Mouse (Mus musculus) spleen, postnatal 10 days (tissue): Measurements from ENCODE around the gene Agbl2.
"Not testable (repeated sequence)": the region's sequence is repeated elsewhere in the genome, so short reads cannot be mapped to it uniquely, and the experiment has no call there.

Experiments used
- DNase-seq, 2 experiments: peaks; one replicate each; pipeline ENCODE4 v3.0.0; 2021 to 2022; ENCODE audit warnings: low spot score in 2 of 2

Gene Agbl2

DNA sequence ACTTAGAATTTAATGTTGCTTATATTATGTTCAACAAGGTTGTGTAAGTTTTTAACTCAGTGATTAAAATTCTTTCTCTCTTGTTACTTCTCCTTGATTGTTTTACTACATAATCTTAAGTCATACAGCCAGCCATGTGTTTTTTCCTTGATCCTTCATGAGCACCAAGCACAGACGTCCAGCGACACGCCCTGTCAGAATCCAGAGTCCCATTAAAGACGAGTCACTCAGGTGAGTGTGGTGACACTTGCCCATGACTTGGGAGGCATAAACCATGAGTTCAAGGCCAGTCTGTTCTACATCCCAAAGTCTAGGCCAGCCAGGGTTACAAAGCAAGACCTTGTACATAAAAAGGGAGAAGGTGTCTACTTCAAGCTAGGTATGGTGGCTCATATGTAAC, 33.6 kb downstream of the Agbl2 start:
- no peak for DNase-seq

DNA sequence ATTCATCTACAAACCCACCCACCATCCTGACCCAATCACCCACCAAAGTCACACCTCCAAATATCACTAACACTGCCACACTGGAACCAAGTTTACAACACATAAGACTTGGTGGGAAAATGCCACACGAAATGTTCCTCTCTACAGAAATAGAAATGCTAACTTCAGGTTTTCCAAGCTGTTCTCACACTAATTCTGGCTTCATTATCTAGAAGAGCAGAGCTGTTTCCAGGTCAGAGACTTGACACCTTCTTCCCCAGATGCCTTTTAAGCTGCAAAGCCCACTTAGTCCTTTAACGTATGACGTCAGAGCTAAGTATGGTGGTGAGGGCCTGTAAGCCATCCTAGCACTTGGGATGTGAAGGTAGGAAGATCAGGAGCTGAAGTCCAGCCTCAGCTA, 36.2 kb downstream of the Agbl2 start:
- DNase-seq, result no peak

DNA sequence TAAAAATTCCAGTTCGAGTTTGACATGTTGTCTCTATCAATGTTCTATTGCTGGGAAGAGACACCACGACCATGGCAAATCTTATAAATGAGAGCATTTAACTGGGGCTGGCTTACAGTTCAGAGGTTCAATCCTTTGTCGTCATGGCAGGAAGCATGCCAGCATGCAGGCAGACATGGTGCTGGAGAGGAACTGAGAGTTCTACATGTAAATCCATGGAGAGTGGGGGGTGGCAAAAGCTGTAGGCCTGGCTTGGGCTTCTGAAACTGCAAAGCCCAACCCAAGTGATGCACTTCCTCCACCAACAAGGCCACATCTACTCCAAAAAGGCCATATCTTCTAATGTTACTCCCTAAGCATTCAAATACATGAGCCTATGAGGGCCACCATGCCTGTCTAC, 38.4 kb downstream of the Agbl2 start:
- no peak for DNase-seq

DNA sequence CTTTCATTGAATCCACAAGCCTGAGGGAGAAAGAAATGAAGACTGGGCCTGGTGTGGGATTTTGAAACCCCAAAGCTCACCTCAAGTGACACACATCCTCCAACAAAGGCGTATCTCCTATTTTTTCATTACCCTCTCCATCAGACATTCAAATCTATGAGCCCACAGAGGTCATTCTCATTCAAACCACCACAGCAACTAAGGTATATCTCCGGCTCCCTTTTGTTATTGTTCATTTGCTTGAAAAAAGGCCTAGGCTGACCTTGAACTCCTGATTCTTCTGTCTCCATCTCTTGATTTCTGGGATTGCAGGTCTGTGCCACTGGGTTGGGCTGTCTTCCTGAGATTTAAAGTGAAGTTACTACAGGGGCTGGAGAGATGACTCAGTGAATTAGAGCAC, 40.5 kb downstream of the Agbl2 start:
- no peak for DNase-seq

DNA sequence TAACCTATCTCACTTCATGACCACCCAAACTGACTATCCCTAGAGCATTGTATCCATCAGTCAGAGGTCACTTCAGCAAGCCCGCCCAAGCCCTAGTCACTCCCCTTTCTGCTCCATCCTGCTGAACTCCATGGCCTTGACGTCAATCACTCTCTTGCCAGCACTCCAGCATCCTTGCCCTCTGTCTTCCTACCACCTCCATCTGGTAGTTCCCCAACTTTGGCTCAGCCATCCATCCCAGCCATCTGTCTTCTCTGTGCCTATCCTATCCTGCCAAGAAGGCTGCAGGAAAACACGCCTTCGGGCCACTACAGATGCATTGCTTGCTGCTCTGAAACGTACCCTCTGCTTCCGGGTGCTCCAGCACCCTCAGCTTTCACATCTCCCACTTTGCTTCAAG, 41.3 kb downstream of the Agbl2 start:
- DNase-seq, result no peak

DNA sequence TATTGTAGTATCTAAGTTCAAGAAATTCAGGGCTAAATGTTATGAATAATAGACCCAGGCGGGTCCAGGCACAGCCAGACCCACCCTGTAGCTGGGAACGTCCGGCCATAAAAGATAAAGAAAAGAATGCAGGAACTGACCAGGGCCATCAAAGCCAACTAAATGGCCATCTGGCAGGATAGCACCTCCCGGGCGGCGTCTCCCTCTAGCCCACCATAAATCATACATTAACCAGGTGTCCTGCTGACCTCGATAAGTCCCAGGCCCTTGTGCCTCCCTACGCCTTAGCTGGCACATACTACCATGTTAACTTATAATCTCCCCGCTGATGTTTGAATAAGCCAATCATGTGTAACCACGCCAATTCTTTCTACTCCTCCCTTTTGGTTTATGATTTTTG, 42.0 kb downstream of the Agbl2 start:
- not testable (repeated sequence) for DNase-seq

DNA sequence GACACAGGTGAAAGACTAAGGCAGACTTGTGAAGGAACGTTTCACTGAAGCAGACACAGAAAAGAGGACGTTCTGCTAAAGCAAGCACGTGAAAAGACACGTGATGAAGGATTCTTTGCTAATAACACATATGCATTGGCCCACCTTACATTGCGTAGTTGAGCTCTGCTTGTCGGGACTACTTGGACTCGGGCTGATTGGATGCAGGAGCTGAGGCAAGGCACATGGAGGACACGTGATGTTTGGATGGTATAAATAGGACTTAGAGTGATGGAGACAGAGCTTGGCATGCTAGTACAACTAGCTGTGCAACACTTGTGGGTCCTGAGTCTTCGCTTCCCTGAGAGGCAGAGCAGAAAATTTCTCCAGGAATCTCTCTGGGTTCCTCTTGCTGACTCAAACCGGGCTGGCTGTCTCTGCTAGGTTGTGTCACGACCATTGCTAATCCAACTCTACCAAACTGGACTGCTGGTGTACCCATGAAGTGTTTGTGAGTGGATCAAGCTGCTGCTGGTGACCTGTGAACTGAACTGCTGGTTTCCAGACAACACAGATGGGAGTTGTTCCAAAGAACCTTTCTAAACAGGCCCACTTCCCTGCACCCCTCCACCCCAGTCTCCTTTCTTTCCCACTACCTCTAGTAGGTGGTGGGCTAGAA, 43.1 kb downstream of the Agbl2 start:
- DNase-seq, result no peak

DNA sequence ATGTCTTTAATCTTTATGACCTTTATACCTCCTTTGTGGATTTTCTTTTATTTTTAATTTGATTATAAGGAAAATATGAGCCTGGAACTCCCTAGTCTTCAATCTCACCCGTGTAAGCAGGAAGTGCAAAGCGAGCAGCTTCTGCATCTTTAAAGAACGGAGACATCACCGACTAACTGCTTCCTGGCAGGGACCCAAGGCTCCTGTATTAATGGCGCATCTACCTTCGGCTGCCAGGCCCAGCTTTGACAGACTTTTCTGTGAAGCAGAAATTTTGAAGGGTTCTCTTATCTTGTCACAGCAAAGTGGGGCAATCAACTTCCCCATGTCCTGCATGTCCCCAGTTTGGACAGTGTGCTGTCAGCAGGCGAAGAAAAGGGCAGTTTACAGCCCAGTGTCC, 46.2 kb downstream of the Agbl2 start:
- DNase-seq, result peak; percentile 6 to 43

DNA sequence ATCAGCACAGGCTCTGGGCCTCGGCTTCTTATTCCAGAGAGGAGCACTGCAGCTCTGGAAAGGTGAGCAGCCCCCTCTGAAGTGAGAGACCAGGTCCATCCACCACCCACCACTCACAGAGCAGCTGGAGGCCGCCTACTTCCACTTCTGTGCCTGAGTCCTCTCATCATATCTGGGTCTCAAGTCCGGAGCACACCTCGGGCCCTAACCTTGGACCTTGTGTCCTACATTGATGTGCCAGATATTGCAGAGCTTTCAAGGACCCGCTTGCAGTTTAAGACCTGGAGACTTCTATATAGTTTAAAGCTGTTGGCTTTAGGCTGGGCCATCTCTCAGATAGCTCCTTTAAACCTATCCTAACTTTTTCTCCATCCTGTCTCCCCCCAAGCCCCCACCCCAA, 51.0 kb downstream of the Agbl2 start:
- no peak for DNase-seq

DNA sequence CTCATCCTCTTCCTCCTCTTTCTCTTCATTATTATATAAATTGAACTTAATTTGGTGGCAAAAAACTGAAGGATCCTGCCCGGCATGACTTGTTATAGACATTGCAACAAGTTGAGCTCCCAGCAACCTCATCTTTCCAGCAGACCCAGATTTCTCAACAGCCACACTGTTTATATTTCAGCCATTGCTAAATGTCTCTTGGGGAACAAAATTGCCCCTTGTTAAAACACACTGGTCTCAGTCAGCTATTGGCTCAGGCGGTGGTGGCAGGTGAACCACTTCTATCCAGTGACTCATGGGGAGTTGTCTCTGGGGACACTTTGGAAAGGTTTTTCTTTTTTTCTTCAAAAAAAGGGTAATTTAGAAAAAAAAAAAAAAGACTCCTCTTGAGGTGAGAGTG, 56.1 kb downstream of the Agbl2 start:
- no peak for DNase-seq

DNA sequence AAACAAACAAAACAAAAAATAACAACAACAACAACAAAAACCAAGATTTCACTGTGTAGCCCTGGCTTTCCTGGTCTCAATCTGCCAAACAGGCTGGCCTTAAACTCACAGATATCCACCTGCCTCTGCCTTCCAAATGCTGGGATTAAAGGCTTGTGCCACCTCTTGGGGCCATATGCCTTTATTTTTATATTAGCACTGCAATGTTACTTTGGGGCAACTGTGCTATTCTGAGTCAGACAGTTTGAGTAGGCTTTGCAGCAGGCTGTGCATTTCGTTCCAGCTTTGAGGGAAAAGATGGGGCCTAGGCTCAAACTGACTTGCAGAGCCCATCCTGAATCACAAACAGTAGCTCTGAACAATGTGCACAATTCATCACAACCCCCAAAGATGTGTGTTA, 61.1 kb downstream of the Agbl2 start:
- no peak for DNase-seq

DNA sequence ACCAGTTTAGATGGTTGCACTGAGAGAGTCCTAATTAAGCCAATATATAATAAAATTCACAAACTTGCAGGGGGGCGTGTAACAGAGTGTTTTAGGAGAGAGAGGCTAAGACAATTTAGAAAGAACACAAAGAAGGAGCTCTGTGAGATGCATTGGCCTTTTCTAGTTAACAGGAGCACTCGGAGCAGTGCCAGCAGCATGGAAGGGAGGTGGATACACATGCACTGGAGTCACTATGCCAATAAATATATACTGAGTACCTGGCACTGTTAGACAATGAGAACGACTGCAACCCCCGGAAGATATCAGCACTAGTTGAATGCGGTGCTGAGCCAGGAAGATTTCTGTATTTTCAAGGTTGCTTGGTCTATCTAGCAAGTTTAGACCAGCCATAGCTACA, 61.7 kb downstream of the Agbl2 start:
- no peak for DNase-seq

DNA sequence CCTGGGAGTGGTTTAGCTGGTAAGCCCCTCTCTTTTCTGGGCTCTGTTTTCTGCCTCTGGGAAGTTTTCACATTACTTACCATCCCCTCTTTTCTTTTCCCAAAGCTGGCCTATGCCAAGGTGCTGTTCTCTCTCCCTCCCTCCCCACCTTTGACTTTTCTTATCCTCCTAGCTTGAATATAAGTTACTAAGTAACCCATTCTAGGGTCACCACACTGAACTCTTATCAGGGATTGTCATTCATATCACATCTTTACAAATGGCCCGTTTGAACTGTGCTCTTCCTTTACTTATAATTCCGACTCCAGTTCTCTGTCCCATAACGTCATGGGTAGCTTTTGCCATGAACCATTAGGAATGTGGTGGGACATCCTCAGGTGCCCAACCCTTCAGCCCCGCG, 62.7 kb downstream of the Agbl2 start:
- DNase-seq, result no peak

DNA sequence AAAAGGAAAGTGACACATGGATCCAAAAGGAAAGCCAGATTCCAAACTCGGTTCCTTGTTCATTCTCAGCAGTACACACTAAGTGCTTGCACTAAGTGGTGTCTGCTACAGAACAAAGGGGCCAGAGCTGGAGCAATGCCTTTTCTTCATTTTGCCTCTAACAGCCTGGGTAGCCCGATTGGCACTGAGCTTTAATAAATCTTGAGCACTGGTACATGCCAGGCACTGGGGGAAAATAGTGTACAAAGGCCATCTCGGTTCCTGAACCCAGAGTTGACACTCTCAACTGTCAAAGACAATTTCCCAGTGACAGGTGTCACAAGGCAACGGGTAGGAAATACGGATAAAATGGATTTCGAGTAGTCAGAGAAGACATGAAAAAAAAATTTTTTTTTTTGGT, 63.6 kb downstream of the Agbl2 start:
- DNase-seq, result peak in 1 of 2 experiments; percentile 17

DNA sequence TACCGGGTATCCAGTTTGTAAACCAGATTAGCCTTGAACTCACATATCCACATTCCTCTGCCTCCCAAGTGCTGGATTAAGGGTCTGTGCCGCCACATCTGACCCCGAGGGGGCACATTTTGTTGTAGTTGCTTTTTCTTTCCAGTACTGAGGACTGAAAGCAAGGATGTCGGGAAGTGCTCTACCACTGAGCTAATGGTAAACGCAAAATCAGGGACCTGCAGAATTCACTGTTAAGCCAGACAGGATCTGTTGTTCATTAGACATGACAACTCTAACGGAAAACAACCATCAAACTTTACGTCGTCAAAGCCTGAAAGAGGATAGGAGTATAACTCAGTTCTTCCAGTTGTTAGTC, 64.0 kb downstream of the Agbl2 start:
- no peak for DNase-seq

DNA sequence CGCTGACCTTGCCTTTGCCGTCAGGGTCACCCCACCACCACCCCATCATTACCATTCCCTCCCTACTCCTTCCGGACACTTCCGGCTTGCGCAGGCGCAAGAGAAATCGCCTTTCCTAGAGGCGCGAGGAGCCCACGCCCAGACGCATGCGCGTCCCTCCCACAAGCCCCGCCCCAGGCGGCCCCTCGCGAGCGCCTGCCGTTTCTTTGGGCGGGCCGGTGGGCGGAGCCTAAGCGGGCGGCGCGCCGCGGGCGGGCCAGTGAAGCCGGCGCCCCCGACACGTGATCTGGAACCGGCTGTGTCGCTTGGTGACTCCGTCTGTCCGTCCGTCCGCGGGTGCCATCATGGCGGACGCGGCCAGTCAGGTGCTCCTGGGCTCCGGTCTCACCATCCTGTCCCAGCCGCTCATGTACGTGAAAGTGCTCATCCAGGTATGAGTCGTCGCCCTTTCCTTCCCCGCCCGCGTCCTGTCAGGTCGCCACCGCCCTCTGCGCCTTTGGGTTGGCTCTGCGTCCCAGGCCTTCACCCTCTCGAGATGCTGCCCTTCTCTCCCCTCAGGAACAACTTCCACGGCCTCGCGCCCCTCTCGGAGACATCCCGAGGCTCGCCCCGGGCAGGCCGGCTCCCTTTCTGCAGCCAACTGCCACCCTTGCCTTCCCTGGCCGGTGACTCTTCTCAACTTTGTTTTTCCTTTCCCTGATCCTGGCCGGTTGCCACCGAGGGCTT, 64.6 kb downstream of the Agbl2 start, which contains the start of gene Mtch2:
TSS of gene Mtch2 (plus strand) at position 201 of the 726 bp plus-strand sequence.
- peak; percentile 98 to 99 for DNase-seq

DNA sequence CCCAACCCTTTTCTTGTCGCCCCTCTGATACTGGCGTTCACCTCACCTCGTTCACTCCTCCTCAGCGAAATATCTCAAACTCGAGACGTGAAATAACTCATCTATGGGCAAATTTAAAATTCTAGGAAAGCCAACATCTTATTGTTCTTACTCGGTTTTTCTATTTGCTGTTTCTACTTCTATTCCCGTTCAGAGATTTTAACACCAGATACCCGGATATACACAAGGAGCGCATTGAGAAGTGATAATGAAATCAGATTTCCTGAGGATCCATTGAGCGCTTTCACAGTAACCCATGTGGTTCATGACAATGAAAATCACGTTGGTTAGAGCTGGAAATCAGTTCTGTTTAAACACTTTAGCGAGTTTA, 65.1 kb downstream of the Agbl2 start:
- DNase-seq, result no peak

DNA sequence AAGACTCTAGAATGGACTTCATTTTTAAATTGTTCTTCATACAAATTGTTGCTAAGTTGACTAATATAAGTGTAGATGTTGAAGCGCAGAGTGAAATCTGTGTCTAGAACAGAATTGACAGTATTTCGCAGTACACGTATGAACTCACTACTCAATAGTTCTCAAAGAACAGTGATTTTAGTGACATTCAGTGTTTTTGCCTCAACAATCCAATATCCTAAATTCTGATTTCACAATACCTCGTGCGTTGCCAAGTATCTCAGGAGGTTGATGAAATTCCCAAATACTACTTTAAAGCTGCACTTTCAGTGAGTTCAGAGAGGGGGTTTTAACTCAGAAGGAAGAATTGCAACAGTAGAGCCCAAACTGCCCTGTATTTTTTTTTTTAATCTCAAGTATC, 65.8 kb downstream of the Agbl2 start:
- no peak for DNase-seq

DNA sequence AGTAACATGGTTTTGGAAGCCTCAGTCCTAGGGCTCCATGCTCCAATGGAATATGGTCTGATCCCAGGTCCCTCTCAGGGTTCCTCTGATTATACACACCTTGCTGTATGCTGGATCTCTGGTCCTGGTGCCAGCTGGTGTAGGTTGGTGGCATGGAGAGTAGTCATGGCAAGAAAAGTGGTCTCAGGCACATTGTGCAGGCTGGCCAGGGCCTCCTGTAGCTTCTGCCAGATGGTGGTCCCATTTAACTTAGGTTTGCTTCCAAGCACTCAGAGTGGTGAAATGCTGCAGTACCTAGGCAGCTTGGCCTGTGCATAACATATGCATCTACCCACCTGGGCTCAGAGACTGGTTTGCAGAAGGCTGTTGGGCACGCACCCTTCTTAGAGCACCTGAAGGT, 67.9 kb downstream of the Agbl2 start:
- no peak for DNase-seq

DNA sequence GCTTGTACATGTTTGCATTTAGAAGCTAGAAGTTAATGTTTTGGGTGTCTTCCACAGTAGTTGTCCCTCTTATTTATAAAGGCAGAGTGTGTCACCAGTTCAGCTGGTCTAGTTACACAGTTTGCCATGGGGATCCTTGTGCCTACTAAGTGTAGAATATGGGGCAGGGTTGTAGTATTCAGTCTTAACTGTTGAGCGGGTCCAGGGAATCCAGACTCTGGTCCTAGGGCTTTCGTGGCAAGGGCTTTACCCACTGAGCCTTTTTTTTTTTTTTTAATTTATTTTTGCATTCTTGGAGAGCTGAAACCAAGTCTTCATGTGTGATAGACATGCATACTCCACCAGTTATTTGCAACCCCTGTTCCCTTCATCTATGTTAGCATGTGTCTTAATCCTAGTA, 79.0 kb downstream of the Agbl2 start:
- DNase-seq, result no peak

DNA sequence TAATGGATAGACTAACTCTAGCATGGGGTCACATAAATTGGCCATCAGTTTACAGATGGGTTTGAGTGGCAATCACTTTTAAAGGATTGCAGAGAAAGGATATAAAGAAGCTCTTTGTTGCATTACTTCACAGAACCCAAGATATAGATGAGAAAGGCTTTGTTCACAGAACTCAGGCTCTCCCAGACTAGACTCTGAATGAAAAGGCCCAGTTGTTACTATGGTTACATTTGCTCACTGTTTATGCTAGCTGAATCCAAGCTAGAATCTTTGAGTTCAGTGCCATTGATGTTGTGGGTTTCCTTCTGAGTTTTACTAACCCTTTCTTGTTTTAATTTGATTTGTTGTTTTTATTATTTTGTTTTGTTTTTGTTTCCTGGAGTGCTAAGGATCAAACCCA, 81.7 kb downstream of the Agbl2 start:
- DNase-seq, result no peak

DNA sequence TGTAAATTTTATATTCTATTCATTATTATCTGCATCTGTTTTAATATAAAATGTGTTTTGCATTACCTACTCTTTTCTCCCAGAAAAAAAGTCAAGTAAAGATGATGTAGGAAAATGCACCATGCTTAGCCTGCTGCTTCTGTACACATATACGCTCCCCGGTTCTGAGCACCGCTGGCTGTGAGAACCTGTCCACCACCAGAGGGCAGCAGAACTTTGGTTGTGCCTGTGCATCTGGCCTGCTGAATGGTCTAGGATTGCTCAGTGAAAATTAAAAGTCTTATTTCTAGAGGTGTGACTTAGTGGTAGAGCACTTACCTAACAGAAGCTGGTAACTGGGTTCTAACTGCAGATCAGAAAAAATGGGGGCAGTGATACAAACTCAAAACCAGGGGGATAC, 84.0 kb downstream of the Agbl2 start:
- DNase-seq, result peak; percentile 79 to 89

DNA sequence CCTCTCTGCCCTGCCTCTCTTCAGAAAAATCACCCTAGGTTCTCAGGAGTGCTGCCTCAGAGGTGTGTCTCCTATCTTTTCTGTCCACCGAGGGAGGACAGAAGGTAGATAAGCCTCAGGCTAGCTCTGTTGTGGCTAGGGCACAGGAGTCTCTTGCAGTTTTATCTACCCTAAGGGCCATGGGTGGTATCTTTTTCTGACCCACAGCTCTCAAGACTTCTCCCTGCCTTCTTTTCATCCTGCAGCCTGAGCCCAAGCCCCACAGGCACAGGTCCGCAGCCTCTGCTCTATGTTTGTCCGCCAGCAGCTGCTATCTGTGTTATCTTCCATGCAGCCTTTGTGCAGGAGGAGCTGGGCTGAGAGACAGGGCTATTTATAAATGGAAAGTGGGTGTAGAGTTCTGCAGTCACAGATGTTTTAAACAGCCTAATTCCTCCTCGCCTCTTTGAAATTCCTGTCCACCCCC, 87.6 kb downstream of the Agbl2 start:
- peak in 1 of 2 experiments; percentile 30 for DNase-seq
